Mouse (Mus musculus): Measurements from ENCODE around the gene Tspan8. TPM values are rescaled to one million over a fixed set of nuclear protein-coding genes. Genes with fewer than 3 reads are reported as not detected.

Gene Tspan8
- under 1 TPM in 1 of 2 experiments, not detected in 1; 0.41 TPM for total RNA-seq (2023)

DNA sequence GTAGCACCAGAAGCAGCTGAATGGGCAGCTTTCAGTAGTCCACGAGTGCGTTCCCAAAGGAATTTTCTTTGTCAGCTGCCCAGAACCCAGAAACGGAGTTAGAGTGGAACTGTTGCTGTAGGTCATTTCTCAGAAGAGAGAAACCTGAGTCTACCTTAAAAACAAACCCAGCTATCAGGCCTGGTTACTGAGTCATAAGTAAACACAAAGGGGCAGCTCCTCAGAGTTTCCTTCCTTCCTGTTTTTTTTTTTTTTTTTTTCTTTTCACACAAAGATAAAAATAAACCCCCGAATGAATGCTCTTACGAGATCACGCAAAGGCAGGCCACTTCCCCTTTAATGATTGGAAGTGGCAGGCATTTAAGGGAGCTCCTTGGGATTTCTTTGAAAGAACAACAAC lies at the start of gene Tspan8:
Gene Tspan8 (plus strand): TSS at position 322 of the 400 bp plus-strand sequence.

Other genes starting within 250 kb of the Tspan8 start
- not detected for gene A930009A15Rik, start 246.8 kb upstream of the Tspan8 start, total RNA-seq (2023)
- gene Lgr5, start 229.1 kb upstream of the Tspan8 start, total RNA-seq (2023): under 1 TPM in 1 of 2 experiments, not detected in 1; 0.21 TPM
- not detected for gene Ptprr, start 201.4 kb downstream of the Tspan8 start, total RNA-seq (2023)